Mouse (Mus musculus) heart, embryonic 10.5 days (tissue): ENCODE results near the gene Abca17. TPM values are rescaled to one million over a fixed set of nuclear protein-coding genes. Genes with fewer than 3 reads are reported as not detected.

Source experiments
- DNase-seq: peaks from one replicate; pipeline ENCODE4 v3.0.0-alpha.2; 2017; ENCODE audit warnings: low spot score
- H3K27ac ChIP-seq: fragments of 300-500 bp; sonication (generic); 2 replicates; pipeline ENCODE4 v1.5.1; 2016; ENCODE audit warnings: mild to moderate bottlenecking
- H3K27me3 ChIP-seq: fragments of 300-500 bp; sonication (generic); 2 replicates; pipeline ENCODE4 v1.6.1; 2016; ENCODE audit warnings: mild to moderate bottlenecking; ENCODE audit not compliant: poor library complexity, insufficient read depth, severe bottlenecking
- H3K36me3 ChIP-seq: fragments of 300-500 bp; sonication (generic); 2 replicates; pipeline ENCODE4 v1.6.1; 2016; ENCODE audit warnings: mild to moderate bottlenecking, moderate library complexity
- H3K4me1 ChIP-seq: fragments of 300-500 bp; sonication (generic); 2 replicates; pipeline ENCODE4 v1.6.1; 2016; ENCODE audit warnings: mild to moderate bottlenecking
- H3K4me3 ChIP-seq: fragments of 300-500 bp; sonication (generic); 2 replicates; pipeline ENCODE4 v1.5.1; 2016; ENCODE audit warnings: mild to moderate bottlenecking, moderate library complexity
- H3K9me3 ChIP-seq: fragments of 300-500 bp; sonication (generic); 2 replicates; pipeline ENCODE4 v1.6.1; 2016; ENCODE audit warnings: mild to moderate bottlenecking, moderate library complexity
- WGBS: fragments of 180-500 bp; shearing (Covaris S2); methylation state at CpG from one replicate; pipeline ENCODE4 v1.1.7; 2016; 5-methylcytosine and 5-hydroxymethylcytosine counted together
- polyA plus RNA-seq: library from polyadenylated mRNA; unstranded; fragments of >200 nt; fragmentation: Nextera tagmentation; extraction: Ambion mirVana; gene quantifications from 2 replicates; pipeline ENCODE4 v1.2.1, GENCODE M21; 2016

Abca17 gene
- polyA plus RNA-seq, 1 experiment from 2014 or later: not detected

- no peaks in the 10 kb centered on the region for H3K36me3 ChIP-seq
- H3K27me3 ChIP-seq: no peaks in the 10 kb centered on the region
- H3K27ac ChIP-seq: no peak overlapping the region
- no peaks in the 10 kb centered on the region for H3K9me3 ChIP-seq
- DNase-seq: peak; percentile 41
- 82% methylated on average over 3 of the region's 3 CpGs for WGBS
- H3K4me1 ChIP-seq: no peaks in the 10 kb centered on the region
- H3K4me3 ChIP-seq: no peak overlapping the region
Observed at GRCm38 (mm10) chr17:24320826-24321225, 30.0 kb downstream of the Abca17 start.

DNA sequence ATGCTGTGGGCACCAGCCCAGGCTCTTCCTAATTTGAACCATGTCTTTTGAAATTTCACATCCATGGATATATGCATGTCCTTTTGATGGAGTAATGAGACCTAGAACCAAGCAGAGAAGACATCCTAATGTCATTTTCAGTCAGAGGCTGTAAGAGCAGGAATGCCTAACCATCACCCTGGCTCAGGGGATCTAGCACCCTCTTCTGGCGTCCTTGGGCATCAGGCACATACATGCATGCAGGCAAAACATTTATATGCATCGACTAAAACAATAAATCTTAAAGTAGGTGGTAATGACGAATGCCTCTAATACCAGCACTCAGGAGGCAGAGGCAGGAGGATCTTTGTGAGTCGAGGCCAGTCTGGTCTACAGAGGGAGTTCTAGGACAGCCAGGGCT lies 43.4 kb downstream of the Abca17 start:
- no peak overlapping the region for H3K4me3 ChIP-seq
- WGBS: 41% methylated on average over 4 of the region's 4 CpGs
- no peaks in the 10 kb centered on the region for H3K27me3 ChIP-seq
- H3K27ac ChIP-seq: no peak overlapping the region
- no peak for DNase-seq
- H3K9me3 ChIP-seq: no peaks in the 10 kb centered on the region
- no peaks in the 10 kb centered on the region for H3K36me3 ChIP-seq
- H3K4me1 ChIP-seq: no peaks in the 10 kb centered on the region

DNA sequence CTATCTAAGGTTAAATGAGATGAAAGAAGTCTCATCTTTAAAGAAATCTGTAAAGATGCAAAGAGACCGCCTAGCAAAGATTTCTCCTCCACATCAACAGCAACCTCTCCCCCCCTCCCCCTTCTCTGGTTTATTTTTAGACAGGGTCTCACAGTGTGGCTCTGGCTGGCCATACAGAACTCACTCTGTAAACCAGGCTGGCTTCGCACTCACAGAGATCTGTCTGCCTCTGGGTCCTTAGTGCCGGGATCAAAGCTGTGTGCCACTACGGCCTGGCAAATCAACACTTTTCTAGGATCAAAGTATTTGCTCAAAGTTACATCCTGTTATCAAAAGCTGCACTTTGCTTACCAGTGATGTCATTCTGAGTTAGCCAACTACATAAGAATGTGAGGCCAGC lies 50.2 kb downstream of the Abca17 start:
- DNase-seq: peak; percentile 77
- no peak overlapping the region for H3K27ac ChIP-seq
- no peak overlapping the region for H3K4me3 ChIP-seq
- no peaks in the 10 kb centered on the region for H3K9me3 ChIP-seq
- H3K4me1 ChIP-seq: peaks cover 8% of the 10 kb centered on the region; the same call in 1 of the 2 replicates
- no peaks in the 10 kb centered on the region for H3K27me3 ChIP-seq
- 26% methylated on average over 4 of the region's 4 CpGs for WGBS
- H3K36me3 ChIP-seq: no peaks in the 10 kb centered on the region

DNA sequence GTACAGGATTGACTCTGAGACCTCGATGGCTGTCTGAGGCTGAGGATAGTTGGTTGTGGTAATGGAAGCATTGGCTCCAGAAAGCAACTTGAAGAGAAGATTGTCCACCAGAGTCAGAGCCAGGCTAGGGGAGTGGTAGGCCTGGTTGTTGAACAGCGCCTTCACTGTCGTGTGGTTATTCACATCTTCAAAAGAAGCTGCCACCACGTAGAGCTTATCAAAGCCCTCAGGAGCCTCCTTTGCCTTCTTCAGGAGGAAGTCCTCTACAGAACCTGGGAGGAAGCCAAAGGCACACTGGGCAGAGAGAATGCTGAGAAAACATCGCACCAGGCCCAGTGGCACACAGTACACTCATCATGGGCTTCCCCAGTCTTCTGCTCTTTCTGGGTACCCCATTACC lies 61.5 kb downstream of the Abca17 start:
- H3K27me3 ChIP-seq: no peaks in the 10 kb centered on the region
- no peaks in the 10 kb centered on the region for H3K4me1 ChIP-seq
- no peak overlapping the region for H3K27ac ChIP-seq
- whole genome bisulfite sequencing: 74% methylated on average over 5 of the region's 5 CpGs
- DNase-seq: peak; percentile 68
- H3K4me3 ChIP-seq: no peak overlapping the region
- H3K36me3 ChIP-seq: no peaks in the 10 kb centered on the region
- no peaks in the 10 kb centered on the region for H3K9me3 ChIP-seq

- H3K9me3 ChIP-seq: no peaks in the 10 kb centered on the region
- no peaks in the 10 kb centered on the region for H3K27me3 ChIP-seq
- no peak overlapping the region for H3K4me3 ChIP-seq
- DNase-seq: peak; percentile 74
- no peaks in the 10 kb centered on the region for H3K4me1 ChIP-seq
- WGBS: 78% methylated on average over 9 of the region's 9 CpGs
- H3K27ac ChIP-seq: no peak overlapping the region
- no peaks in the 10 kb centered on the region for H3K36me3 ChIP-seq
Observed at GRCm38 (mm10) chr17:24288477-24288876, 62.4 kb downstream of the Abca17 start.

GRCm38 (mm10) chr17:24285680-24286079 lies 65.2 kb downstream of the Abca17 start:
- Histone ChIP-seq H3K36me3 (no peaks in the 10 kb centered on the region), H3K9me3 (no peaks in the 10 kb centered on the region), H3K27me3 (no peaks in the 10 kb centered on the region), H3K4me1 (no peaks in the 10 kb centered on the region), H3K4me3 (no peak overlapping the region), H3K27ac (no peak overlapping the region)
- 68% methylated on average over 3 of the region's 3 CpGs for WGBS
- no peak for DNase-seq

GRCm38 (mm10) chr17:24283266-24283818 lies 67.5 kb downstream of the Abca17 start:
- no peak for DNase-seq
- 57% methylated on average over 9 of the region's 9 CpGs for WGBS
- H3K36me3 ChIP-seq: no peaks in the 10 kb centered on the region
- no peaks in the 10 kb centered on the region for H3K27me3 ChIP-seq
- H3K9me3 ChIP-seq: no peaks in the 10 kb centered on the region
- no peak overlapping the region for H3K4me3 ChIP-seq
- H3K27ac ChIP-seq: no peak overlapping the region
- no peaks in the 10 kb centered on the region for H3K4me1 ChIP-seq

- no peak overlapping the region for H3K4me3 ChIP-seq
- H3K9me3 ChIP-seq: 0 out of 2 replicates have a peak, but pooled peaks cover 3% of the 10 kb centered on the region
- no peaks in the 10 kb centered on the region for H3K36me3 ChIP-seq
- no peak overlapping the region for H3K27ac ChIP-seq
- 58% methylated on average over 4 of the region's 4 CpGs for WGBS
- no peak for DNase-seq
- no peaks in the 10 kb centered on the region for H3K4me1 ChIP-seq
- no peaks in the 10 kb centered on the region for H3K27me3 ChIP-seq
Observed at GRCm38 (mm10) chr17:24282637-24283036, 68.2 kb downstream of the Abca17 start.

GRCm38 (mm10) chr17:24279907-24280306 lies 71.0 kb downstream of the Abca17 start:
- 0 out of 2 replicates have a peak, but pooled peaks cover 4% of the 10 kb centered on the region for H3K9me3 ChIP-seq
- H3K36me3 ChIP-seq: no peaks in the 10 kb centered on the region
- WGBS: 78% methylated on average over 4 of the region's 4 CpGs

DNA sequence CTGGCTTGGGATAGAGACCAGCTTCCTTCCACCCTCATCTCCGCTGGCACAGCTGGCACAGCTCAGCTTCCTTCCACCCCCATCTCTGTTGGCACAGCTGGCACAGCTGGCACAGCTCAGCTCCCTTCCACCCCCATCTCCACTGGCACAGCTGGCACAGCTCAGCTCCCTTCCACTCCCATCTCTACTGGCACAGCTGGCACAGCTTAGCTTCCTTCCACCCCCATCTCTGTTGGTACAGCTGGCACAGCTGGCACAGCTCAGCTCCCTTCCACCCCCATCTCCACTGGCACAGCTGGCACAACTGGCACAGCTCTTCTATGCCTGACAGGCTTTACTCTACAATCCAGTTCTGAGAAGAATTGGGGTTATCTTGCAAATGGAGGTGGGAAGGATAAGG lies 83.7 kb downstream of the Abca17 start:
- WGBS: 77% methylated on average over 1 of the region's 1 CpGs
- DNase-seq: no peak
- no peaks in the 10 kb centered on the region for H3K9me3 ChIP-seq

More at GRCm38 (mm10) chr17:24279907-24280306, 71.0 kb downstream of the Abca17 start:
- DNase-seq: peak; percentile 69
- Histone ChIP-seq H3K27me3 (no peaks in the 10 kb centered on the region), H3K4me1 (no peaks in the 10 kb centered on the region), H3K27ac (no peak overlapping the region), H3K4me3 (no peak overlapping the region)

GRCm38 (mm10) chr17:24264766-24265165 lies 86.1 kb downstream of the Abca17 start:
- 77% methylated on average over 2 of the region's 2 CpGs for WGBS
- H3K9me3 ChIP-seq: no peaks in the 10 kb centered on the region
- H3K27me3 ChIP-seq: 0 out of 2 replicates have a peak, but pooled peaks cover 7% of the 10 kb centered on the region
- H3K36me3 ChIP-seq: no peaks in the 10 kb centered on the region
- DNase-seq: no peak
- no peak overlapping the region for H3K4me3 ChIP-seq
- no peak overlapping the region for H3K27ac ChIP-seq
- H3K4me1 ChIP-seq: no peaks in the 10 kb centered on the region

More for the DNA sequence above, 83.7 kb downstream of the Abca17 start:
- Histone ChIP-seq H3K27me3 (0 out of 2 replicates have a peak, but pooled peaks cover 7% of the 10 kb centered on the region), H3K36me3 (no peaks in the 10 kb centered on the region), H3K4me3 (no peak overlapping the region), H3K27ac (no peak overlapping the region), H3K4me1 (no peaks in the 10 kb centered on the region)

DNA sequence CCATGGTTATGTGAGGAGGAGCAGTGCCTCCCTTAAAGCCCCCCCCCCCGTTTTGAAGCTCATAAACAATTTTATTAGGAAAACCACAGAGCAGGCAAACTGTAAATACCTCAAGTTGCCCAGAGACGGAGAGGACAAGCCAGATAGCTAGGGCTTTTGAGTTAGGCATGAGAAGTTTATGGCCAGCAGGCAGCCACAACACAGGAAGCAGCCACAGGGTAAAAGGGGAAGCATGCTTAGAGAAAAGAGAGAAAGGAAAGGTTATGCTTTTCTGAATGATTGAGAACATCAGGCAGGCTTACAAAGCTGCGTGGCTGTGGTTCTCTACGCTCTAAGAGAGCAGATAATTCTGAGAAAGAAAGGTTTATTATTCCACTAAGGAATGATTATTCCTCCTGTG lies 90.4 kb downstream of the Abca17 start:
- DNase-seq: no peak
- 61% methylated on average over 4 of the region's 4 CpGs for WGBS
- Histone ChIP-seq H3K9me3 (no peaks in the 10 kb centered on the region), H3K27ac (no peak overlapping the region), H3K4me3 (no peak overlapping the region), H3K27me3 (0 out of 2 replicates have a peak, but pooled peaks cover 7% of the 10 kb centered on the region), H3K4me1 (no peaks in the 10 kb centered on the region), H3K36me3 (no peaks in the 10 kb centered on the region)

DNA sequence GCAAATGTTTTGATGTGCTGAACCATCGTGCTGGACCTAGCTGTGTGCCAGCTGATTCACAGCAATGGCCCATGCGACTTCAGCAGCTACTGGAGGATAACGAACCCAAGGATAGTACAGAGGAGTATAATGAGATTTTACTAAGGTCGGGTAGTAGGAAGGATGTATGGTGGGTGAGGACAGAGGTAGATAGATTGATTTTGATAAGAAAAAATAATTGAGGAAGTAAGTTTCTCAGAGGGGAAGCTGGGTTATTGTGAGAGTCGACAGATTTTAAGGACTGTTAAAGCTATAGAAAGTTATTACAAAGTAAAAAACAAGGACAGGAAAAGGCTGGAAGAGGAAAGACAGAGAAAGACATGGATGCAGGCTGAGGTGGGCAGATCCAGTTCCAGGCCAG lies 91.2 kb downstream of the Abca17 start:
- H3K36me3 ChIP-seq: no peaks in the 10 kb centered on the region
- H3K4me1 ChIP-seq: no peaks in the 10 kb centered on the region
- 72% methylated on average over 5 of the region's 5 CpGs for WGBS
- no peak for DNase-seq
- H3K9me3 ChIP-seq: no peaks in the 10 kb centered on the region
- H3K27ac ChIP-seq: no peak overlapping the region
- H3K27me3 ChIP-seq: 0 out of 2 replicates have a peak, but pooled peaks cover under 1% of the 10 kb centered on the region
- H3K4me3 ChIP-seq: no peak overlapping the region

DNA sequence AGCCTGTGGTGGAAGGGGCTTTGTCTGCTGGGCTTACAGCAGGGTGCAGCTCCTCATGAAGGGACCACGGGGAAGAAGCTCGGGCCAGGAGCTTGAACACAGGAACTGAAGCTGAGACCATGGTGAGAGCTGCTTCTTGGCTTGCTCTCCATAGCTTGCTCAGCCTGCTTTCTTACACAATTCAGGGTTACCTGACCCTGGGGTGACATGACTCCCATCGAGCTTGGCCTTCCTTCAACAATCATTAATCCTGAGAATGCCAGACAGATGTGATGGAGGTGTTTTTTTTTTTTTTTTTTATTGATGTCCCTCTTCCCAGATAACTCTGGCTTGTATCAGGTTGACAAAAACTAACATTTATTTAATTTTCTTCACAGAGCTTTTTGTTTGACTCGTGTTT lies 91.9 kb downstream of the Abca17 start:
- WGBS: 68% methylated on average over 4 of the region's 4 CpGs
- DNase-seq: no peak
- H3K27me3 ChIP-seq: no peaks in the 10 kb centered on the region

More for the DNA sequence above, 91.9 kb downstream of the Abca17 start:
- H3K36me3 ChIP-seq: no peaks in the 10 kb centered on the region
- no peaks in the 10 kb centered on the region for H3K9me3 ChIP-seq
- H3K4me3 ChIP-seq: no peak overlapping the region
- H3K4me1 ChIP-seq: no peaks in the 10 kb centered on the region
- no peak overlapping the region for H3K27ac ChIP-seq
